Mouse (Mus musculus): ENCODE data around the gene Ifna1.
A peak's percentile ranks its signal among the peaks of the same experiment; 100 is the strongest.
"Not testable (repeated sequence)": the region's sequence is repeated elsewhere in the genome, so short reads cannot be mapped to it uniquely, and the experiment has no call there.

Gene Ifna1

GRCm38 (mm10) chr4:88849698-88850097 is at the start of gene Ifna1:
Gene Ifna1, plus strand, starts transcription at chr4:88850087.
- DNase-seq (ENCODE audit: low read depth): no peak

GRCm38 (mm10) chr4:88802954-88803353 is 46.9 kb upstream of the Ifna1 start, which contains the start of gene Gm13287:
Gene Gm13287, plus strand, starts transcription at chr4:88803254.
- DNase-seq (ENCODE audit: low read depth): not testable (repeated sequence)

- not testable (repeated sequence) for DNase-seq (ENCODE audit: low read depth)
Observed at GRCm38 (mm10) chr4:88805231-88805630, 44.7 kb upstream of the Ifna1 start, which contains the start of gene Gm13288. Gene Gm13288, plus strand, starts transcription at chr4:88805531.

- DNase-seq (ENCODE audit: low read depth): not testable (repeated sequence)
Observed at GRCm38 (mm10) chr4:88805761-88806160, 44.1 kb upstream of the Ifna1 start.

- no peak for DNase-seq (ENCODE audit: low read depth)
Observed at GRCm38 (mm10) chr4:88815928-88816327, 34.0 kb upstream of the Ifna1 start, which contains the start of gene Ifna7. Gene Ifna7, plus strand, starts transcription at chr4:88816228.

- DNase-seq (ENCODE audit: low read depth): no peak
Observed at GRCm38 (mm10) chr4:88819659-88820058, 30.2 kb upstream of the Ifna1 start, which contains the start of gene Ifna11. Gene Ifna11, plus strand, starts transcription at chr4:88819959.

GRCm38 (mm10) chr4:88822995-88823394 is 26.9 kb upstream of the Ifna1 start:
- peak; percentile 32 for DNase-seq (ENCODE audit: low read depth)

- not testable (repeated sequence) for DNase-seq (ENCODE audit: low read depth)
Observed at GRCm38 (mm10) chr4:88827116-88827515, 22.8 kb upstream of the Ifna1 start, which contains the start of gene Ifna6. Gene Ifna6, plus strand, starts transcription at chr4:88827416.

GRCm38 (mm10) chr4:88830523-88830922 is 19.4 kb upstream of the Ifna1 start:
- peak; percentile 61 for DNase-seq (ENCODE audit: low read depth)

GRCm38 (mm10) chr4:88835225-88835624 is 14.7 kb upstream of the Ifna1 start, which contains the start of gene Ifna5:
Gene Ifna5, plus strand, starts transcription at chr4:88835525.
- DNase-seq (ENCODE audit: low read depth): not testable (repeated sequence)

GRCm38 (mm10) chr4:88838828-88839227 is 11.1 kb upstream of the Ifna1 start:
- DNase-seq (ENCODE audit: low read depth): peak; percentile 52

GRCm38 (mm10) chr4:88840058-88840457 is 9.8 kb upstream of the Ifna1 start:
- DNase-seq (ENCODE audit: low read depth): peak; percentile 77

GRCm38 (mm10) chr4:88841438-88841911 is 8.4 kb upstream of the Ifna1 start, which contains the start of gene Ifna4:
Gene Ifna4, plus strand, starts transcription at chr4:88841861.
- no peak for DNase-seq (ENCODE audit: low read depth)

- peak; percentile 61 for DNase-seq (ENCODE audit: low read depth)
Observed at GRCm38 (mm10) chr4:88845334-88845733, 4.6 kb upstream of the Ifna1 start.

- no peak for DNase-seq (ENCODE audit: low read depth)
Observed at GRCm38 (mm10) chr4:88851026-88851763, 1.3 kb downstream of the Ifna1 start.

GRCm38 (mm10) chr4:88859214-88859613 is 9.3 kb downstream of the Ifna1 start:
- peak; percentile 54 for DNase-seq (ENCODE audit: low read depth)

GRCm38 (mm10) chr4:88863309-88863708 is 13.4 kb downstream of the Ifna1 start:
- DNase-seq (ENCODE audit: low read depth): peak; percentile 39

- DNase-seq (ENCODE audit: low read depth): peak; percentile 98
Observed at GRCm38 (mm10) chr4:88864599-88864998, 14.7 kb downstream of the Ifna1 start.

- DNase-seq (ENCODE audit: low read depth): peak; percentile 96
Observed at GRCm38 (mm10) chr4:88865011-88865569, 15.2 kb downstream of the Ifna1 start.

GRCm38 (mm10) chr4:88867366-88867925 is 17.6 kb downstream of the Ifna1 start:
- DNase-seq (ENCODE audit: low read depth): peak; percentile 93

GRCm38 (mm10) chr4:88867926-88868911 is 18.3 kb downstream of the Ifna1 start:
- peak; percentile 91 for DNase-seq (ENCODE audit: low read depth)

Measured in 416B (cell line).